Mouse (Mus musculus) left cerebral cortex, adult 2 months (tissue): ENCODE measurements around the gene Vmn1r1. TPM values are rescaled to one million over a fixed set of nuclear protein-coding genes. Genes with fewer than 3 reads are reported as not detected.
A peak's percentile ranks its signal among the peaks of the same experiment; 100 is the strongest.

Experiments
- DNase-seq, 2 experiments: peaks; one replicate each; pipeline ENCODE4 v3.0.0; 2021 to 2022; ENCODE audit warnings: low spot score in 2 of 2, mixed read lengths in 1 of 2; ENCODE audit errors: extremely low spot score in 1 of 2
- H3K27ac ChIP-seq: fragments of 200-600 bp; 2 replicates; pipeline ENCODE4 v1.8.1; 2022
- H3K4me3 ChIP-seq: fragments of 200-600 bp; 2 replicates; pipeline ENCODE4 v1.8.1; 2022
- CTCF ChIP-seq: fragments of 200-600 bp; IDR thresholded peaks from 2 replicates; pipeline ENCODE4 v1.8.1; 2022; ENCODE audit warnings: antibody characterized with exemption, mild to moderate bottlenecking, moderate library complexity
- intact Hi-C: fragments of 180-260 bp; cut with DNase I; formaldehyde crosslinking; loops from one replicate; pipeline ENCODE4 v1.15.1; 2025
- total RNA-seq, 2 experiments: library from RNA; stranded (reverse); gene quantifications; 2 replicates each; pipeline ENCODE4 v1.2.3; 2021

Vmn1r1 gene
- total RNA-seq, 2 experiments from 2014 or later: not detected

DNA sequence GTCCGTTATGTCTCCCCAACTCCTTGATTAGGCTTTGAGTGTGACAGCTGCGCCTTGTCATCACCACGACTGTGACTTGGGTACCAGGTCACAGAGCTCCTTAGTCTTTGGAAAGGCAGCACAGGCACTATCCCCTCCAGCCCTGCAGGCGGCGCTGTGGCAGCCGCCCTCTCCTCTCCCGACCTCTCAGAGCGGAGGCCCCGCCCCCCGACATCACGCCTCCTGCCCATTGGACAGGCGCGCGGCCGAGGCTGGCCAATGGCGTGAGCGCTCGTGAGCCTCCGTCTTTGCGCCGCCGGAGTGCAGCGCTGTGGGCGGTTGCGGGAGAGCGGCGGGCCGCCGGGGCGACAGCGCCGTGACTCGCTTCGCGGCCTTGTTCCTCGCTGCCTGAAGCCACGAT is 39.8 kb downstream of the Vmn1r1 start, which contains the start of gene Srp9:
TSS of gene Srp9 (plus strand) at position 232 of the 400 bp plus-strand sequence.
- peak; percentile 98 for DNase-seq
- intact Hi-C loops: loop anchor here (5.0 kb wide), 1 partner anchor 413 kb away; no protein-coding TSS in a partner anchor
- Histone ChIP-seq H3K27ac (peak within 1 kb of the TSS; percentile 95), H3K4me3 (peak within 1 kb of the TSS; percentile 96)
- TF ChIP-seq CTCF: peak; percentile 100

DNA sequence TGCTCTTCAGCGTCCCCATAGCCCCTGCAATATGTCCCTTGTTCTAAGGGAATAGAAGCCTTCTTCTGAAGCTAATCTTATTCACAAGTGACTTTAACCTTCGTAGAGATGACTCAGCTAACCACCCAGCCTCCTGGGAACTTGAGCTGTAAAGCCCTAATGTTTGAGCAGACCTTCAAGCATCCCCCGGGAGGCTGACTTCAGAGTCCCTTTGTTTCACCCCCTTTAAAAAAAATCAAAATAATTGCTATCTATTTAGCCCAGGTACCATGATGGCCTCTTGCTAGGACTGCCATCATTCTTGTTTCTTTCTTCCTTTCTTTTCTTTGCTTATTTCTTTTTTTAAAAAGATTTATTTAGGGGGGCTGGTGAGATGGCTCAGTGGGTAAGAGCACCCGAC is 41.9 kb downstream of the Vmn1r1 start:
- H3K4me3 ChIP-seq: no peak overlapping the region
- DNase-seq: no peak
- no peak overlapping the region for H3K27ac ChIP-seq
- intact Hi-C loops: loop anchor here (5.0 kb wide), 1 partner anchor 415 kb away; no protein-coding TSS in a partner anchor
- TF ChIP-seq CTCF: no peak

DNA sequence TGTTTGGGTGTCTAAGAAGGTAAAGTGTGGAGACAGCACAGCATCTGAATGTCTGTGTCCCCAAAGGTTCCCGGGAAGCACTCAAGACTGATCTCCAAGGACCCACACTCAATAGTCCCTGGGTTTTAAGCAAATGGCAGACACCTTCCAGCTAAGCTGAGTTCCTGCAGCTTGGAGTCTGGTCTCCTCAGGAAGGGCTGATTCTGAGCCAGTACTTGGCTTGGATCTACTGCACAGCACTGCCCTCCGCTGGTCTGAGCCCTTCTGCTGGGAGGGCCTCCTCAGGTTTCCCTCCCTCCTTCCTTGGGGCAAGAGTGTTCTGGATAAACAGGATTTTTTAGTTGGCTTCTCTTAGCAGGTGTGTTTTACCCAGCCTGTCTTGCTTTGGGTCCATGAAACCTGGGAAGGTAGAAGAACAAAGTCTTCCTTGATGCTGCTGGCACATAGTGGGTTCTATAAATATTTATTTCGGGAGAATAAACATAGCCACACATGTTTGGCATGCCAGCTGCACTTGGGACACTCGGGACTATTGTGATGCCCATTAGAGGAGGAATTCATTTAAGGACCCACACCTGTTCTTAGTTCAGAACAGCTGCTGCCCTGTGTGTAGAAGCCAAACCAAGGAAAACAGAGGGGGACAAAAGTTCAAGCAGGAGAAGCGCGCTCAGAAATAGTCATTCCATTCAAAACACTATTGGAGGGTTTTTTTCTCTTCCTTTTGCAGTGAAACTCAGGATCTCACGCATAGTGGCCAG is 48.5 kb downstream of the Vmn1r1 start:
- no peak; the same call in none of the 2 replicates for TF ChIP-seq CTCF
- Histone ChIP-seq H3K4me3 (no peak overlapping the region), H3K27ac (no peak overlapping the region)
- intact Hi-C loops: loop anchor here (1.0 to 2.0 kb wide), 2 partner anchors 97 to 228 kb away; partner anchors contain the start of gene Enah
- DNase-seq: no peak

DNA sequence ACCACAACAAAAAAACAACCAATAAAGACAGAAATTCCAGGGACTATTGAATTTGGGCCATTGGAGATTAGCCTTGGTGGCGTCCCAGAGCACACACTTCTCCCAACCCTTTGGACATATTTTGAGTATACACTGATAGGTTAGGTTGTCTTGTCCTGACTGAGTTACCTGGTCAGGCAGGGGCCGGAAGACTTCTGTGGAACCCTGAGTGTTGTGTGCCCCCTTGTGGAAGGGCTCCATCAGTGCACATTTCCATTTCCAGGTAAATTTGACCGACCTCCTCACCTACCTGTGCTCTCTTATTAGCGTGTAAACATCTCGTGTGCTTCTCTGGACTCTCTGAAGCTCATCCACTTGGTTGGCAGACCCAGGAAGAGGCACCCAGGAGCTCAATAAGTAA is 49.1 kb downstream of the Vmn1r1 start:
- Histone ChIP-seq H3K4me3 (no peak overlapping the region), H3K27ac (no peak overlapping the region)
- peak; percentile 42 to 46 for DNase-seq
- intact Hi-C loops: loop anchor here (1.0 to 2.0 kb wide), 2 partner anchors 96 to 227 kb away; partner anchors contain the start of gene Enah
- peak; percentile 81 for TF ChIP-seq CTCF

DNA sequence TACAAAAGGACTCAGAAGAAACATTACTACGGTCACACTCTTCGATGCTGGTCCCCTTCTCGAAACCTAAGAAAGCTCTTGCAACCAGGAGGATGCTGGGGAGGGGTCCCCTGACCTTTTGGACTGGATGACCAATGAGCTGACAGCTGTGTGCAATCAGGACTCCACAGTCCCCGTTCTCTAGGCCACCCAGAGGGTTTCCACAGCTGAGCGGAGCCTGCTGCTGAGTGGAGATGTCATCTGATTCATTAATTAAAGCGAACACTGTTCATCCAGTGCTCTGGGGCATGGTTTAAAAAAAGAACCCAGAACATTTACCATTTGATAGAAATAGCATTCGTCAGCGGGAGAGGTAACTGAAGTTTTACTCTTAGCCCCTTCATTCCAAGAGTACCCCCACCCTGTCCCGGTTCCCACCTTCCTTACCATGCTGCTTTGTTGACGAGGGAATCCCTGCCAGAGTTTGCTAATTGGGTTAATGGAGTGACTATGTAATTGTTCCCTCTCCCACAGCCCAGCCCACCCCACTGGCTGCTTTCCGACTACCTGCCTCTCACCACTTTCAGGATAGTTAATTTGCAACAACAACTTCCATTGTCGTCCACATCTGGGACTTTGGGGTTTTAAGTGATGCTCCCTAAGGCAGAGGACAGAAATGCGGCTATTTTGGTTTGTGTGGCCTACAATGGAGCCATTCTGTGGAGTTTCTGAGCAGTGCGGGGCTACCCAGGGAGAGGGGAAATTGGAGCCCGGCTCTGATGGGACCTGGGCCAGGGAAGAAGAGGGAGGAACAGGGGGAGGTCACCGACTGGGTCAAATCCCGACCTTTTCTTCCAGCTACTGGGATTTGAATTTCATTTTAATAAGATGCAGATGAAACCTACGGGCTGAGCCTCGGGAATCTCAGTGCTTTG is 50.4 kb downstream of the Vmn1r1 start:
- intact Hi-C loops: loop anchor here (2.0 kb wide), 1 partner anchor 95 kb away; the partner anchor contains the start of gene Enah
- H3K27ac ChIP-seq: peak overlapping the region; percentile 32; the same call in 1 of the 2 replicates

DNA sequence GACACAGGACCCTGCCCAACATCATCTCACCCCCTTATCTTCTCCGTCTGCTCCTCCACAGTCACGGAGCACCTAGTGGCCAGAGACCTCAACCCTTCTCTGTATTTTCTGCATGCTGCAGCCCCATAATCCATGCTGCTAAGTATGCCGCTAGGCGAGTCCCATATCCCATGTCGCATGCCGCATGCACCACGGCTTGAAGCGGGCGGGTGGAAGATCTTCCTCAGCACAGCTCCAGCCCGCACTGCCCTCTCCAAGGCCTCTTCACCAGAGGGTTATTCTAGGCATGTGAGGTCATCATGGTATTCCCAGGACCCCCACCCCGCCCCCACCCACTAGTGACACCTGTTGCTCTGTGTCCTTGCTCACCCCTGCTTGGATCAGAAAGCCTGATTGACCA is 51.2 kb downstream of the Vmn1r1 start:
- no peak for DNase-seq
- no peak for TF ChIP-seq CTCF
- H3K4me3 ChIP-seq: no peak overlapping the region
- intact Hi-C loops: no loop called here
- H3K27ac ChIP-seq: no peak overlapping the region

More for the DNA sequence above, 50.4 kb downstream of the Vmn1r1 start:
- no peak for DNase-seq
- no peak overlapping the region for H3K4me3 ChIP-seq
- no peak for TF ChIP-seq CTCF

DNA sequence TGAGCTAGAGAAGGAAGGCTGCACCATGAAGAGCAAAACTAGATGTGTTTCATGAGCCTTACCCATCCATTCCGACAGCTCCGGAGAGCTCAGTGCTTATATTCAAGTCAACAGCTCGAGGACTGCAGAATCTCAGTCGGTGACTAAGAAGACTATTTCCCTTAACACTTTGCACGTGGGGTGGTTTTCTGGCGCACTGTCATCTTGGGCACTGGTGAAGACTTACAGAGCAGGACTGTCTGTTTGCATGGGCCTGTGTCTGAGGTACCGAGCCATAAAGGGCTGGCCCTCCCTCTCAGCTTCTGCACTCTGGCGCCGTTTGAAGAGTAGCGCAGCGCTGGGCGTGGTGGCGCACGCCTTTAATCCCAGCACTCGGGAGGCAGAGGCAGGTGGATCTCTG is 51.9 kb downstream of the Vmn1r1 start:
- intact Hi-C loops: no loop called here
- Histone ChIP-seq H3K27ac (no peak overlapping the region), H3K4me3 (no peak overlapping the region)
- DNase-seq: no peak
- no peak for TF ChIP-seq CTCF

DNA sequence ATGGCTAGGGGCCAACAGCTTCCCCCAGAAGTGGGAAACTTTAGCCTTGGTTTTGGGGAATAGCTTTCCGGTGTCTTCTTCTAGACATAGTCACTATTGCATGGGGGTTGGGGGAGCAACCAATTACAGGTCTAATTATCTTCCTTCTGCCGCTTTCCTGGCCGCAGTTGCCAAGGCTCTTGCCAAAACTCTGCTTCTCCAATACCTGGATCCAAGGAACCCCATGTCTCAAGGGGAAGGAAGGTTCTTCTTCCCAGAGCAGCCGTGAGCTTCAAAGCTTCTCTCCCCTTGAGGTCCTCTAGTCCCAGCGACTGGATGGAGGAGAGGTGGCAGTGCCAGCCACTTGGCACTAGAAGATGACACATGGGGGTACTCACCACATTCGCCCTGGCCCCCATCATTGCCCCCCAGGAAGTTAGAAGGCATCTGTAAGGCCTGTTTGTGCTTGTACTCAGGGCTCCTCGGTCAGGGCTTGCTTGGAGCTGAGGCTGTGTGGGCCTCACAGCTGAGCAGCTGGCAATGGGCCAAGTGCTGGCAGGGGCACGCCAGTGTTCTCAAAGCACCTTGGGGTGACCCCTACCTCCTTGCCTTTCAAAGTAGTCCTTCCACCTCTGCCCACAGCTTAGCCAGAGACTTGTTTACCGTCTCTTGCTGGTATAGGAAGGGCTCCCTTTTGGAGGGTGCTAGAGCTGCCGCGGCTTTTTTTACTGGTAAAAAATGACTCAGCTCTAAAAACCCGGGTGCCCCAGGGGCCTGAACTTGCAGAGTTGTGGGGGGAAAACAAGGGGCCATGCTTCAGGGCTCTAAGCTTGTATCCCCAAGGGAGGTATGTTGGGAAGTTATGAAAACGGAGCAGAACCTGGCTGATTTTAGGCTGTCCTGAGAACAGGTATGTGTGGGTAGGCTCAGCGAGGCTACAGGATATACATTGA is 52.6 kb downstream of the Vmn1r1 start:
- TF ChIP-seq CTCF: no peak
- no peak overlapping the region for H3K27ac ChIP-seq
- no peak overlapping the region for H3K4me3 ChIP-seq
- intact Hi-C loops: no loop called here
- no peak for DNase-seq

DNA sequence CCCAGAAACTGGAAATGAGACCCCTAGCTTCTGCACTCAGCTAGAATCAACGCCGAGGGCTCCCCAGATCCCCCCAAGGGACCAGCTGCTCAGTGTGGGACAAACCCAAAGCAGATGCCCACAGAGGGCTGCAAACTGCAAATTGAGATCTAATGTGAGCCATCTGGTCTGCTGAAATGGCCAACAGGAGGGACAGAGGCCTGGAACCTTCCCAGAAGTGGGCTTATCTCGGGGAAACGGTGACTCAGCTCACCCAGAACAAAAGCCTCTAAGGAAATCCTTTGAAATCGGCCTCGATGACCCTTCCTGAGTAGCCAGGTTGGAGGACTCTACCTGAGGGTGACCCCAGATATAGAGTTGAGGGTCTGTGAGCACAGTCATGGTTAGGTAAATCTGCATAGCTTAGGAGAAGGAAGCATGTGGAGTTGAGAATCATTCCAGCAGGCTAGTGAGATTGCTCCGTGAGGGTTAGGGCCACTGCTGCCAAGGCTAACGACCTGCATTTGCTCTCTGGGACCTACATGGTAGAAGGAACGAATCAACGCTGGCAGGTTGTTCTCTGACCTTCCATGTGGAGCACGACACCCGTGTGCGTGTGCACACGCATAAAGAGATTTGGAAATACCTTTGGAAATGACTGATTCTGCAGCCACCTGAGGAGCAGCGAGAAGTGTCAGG is 53.4 kb downstream of the Vmn1r1 start:
- H3K4me3 ChIP-seq: no peak overlapping the region
- H3K27ac ChIP-seq: no peak overlapping the region
- no peak for TF ChIP-seq CTCF
- no peak for DNase-seq
- intact Hi-C loops: no loop called here

DNA sequence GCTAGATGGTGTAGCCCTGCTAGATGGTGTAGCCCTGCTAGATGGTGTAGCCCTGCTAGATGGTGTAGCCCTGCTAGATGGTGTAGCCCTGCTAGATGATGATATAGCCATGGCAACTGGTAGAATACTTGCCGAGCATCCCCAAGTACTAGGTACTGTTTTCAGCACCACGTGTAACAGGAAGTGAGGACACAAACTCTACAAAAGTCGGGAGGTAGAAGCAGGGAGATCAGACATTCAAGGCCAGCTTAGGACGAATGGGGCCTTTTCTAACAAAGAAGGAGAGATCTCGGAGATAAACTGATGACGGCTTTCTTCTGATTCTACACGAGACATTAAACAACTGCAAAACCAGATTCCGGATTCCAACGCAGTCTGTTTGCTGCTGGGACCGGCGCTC is 54.1 kb downstream of the Vmn1r1 start:
- no peak for TF ChIP-seq CTCF
- H3K4me3 ChIP-seq: no peak overlapping the region
- DNase-seq: no peak
- intact Hi-C loops: no loop called here
- H3K27ac ChIP-seq: no peak overlapping the region
